ENCODE assay signal across 15 mouse cellular contexts in genomic region chr19:60795244-60795643, GRCm38 (mm10). TPM values are rescaled to one million over a fixed set of nuclear protein-coding genes. Genes with fewer than 3 reads are reported as not detected.
DNase-seq lines count a peak whose midpoint lies in the region; ATAC-seq lines count a peak whose summit lies in the region.
"Had no signal": no experiment of that assay in that cellular context is flagged by ENCODE, and none has a peak within 500 bp of the region (broad histone marks: within the 10 kb centered on the region; RNA-seq: fewer than 3 reads in every experiment).

No protein-coding gene starts in this region.

- H3K4me2 ChIP-seq in liver, embryonic 12.5 days = no peak overlapping the region
- H3K4me2 ChIP-seq in liver, embryonic 13.5 days = no peak overlapping the region
- H3K4me2 ChIP-seq: embryonic facial prominence, embryonic 12.5 days; forebrain, embryonic 15.5 days had no signal

- no peaks in the 10 kb centered on the region for H3K27me3 ChIP-seq in liver, embryonic 12.5 days (replicated peaks)
- no peaks in the 10 kb centered on the region for H3K27me3 ChIP-seq in liver, embryonic 13.5 days
- H3K27me3 ChIP-seq: embryonic facial prominence, embryonic 12.5 days; forebrain, embryonic 15.5 days had no signal

- peak overlapping the region; percentile 51 for H3K27ac ChIP-seq in liver, embryonic 12.5 days
- peak overlapping the region; percentile 45 for H3K27ac ChIP-seq in liver, embryonic 13.5 days
- H3K27ac ChIP-seq: embryonic facial prominence, embryonic 12.5 days; forebrain, embryonic 15.5 days; hindbrain, postnatal 0 days; macrophage had no signal

- 0 out of 2 replicates have a peak, but pooled peaks cover 5% of the 10 kb centered on the region for H3K9me3 ChIP-seq in liver, embryonic 12.5 days (replicated peaks)
- H3K9me3 ChIP-seq in liver, embryonic 13.5 days (replicated peaks) = no peaks in the 10 kb centered on the region
- H3K9me3 ChIP-seq: embryonic facial prominence, embryonic 12.5 days; forebrain, embryonic 15.5 days had no signal

- H3K9ac ChIP-seq in liver, embryonic 12.5 days = no peak overlapping the region
- 0 out of 2 replicates have a peak overlapping the region, but pooled peaks have one; percentile 26 for H3K9ac ChIP-seq in liver, embryonic 13.5 days
- H3K9ac ChIP-seq: embryonic facial prominence, embryonic 12.5 days; forebrain, embryonic 15.5 days had no signal

- DNase-seq in liver = no peak
- peak; percentile 34 for DNase-seq in adrenal gland, postnatal 25 days
- DNase-seq in liver, embryonic 13.5 days = no peak
- no peak for DNase-seq in left cerebral cortex, adult 18-20 months (ENCODE audit: low spot score in 2 of 2)
- DNase-seq in frontal cortex, postnatal 36 days (ENCODE audit: low spot score in 2 of 2) = no peak
- DNase-seq in thymus, adult 18-20 months = no peak
- DNase-seq: cerebellum, adult 8-10 months; gastrocnemius, postnatal 14 days; thymus, adult 2 months had no signal

- ATAC-seq in liver, embryonic 12.5 days = no peak
- ATAC-seq in liver, embryonic 13.5 days (ENCODE audit: low read depth) = no peak
- ATAC-seq in monocyte, adult 5-6 weeks (replicated peaks; ENCODE audit: insufficient number of reproducible peaks, low FRiP score, low TSS enrichment, poor library complexity, severe bottlenecking) = peak; percentile 49; the same call in 1 of the 2 replicates
- ATAC-seq: forebrain, embryonic 15.5 days; hindbrain, postnatal 0 days had no signal

- no peaks in the 10 kb centered on the region for H3K36me3 ChIP-seq in liver, embryonic 12.5 days
- no peaks in the 10 kb centered on the region for H3K36me3 ChIP-seq in liver, embryonic 13.5 days
- H3K36me3 ChIP-seq: embryonic facial prominence, embryonic 12.5 days; forebrain, embryonic 15.5 days had no signal

- H3K4me3 ChIP-seq in liver, embryonic 12.5 days = no peak overlapping the region
- no peak overlapping the region for H3K4me3 ChIP-seq in liver, embryonic 13.5 days (replicated peaks)
- H3K4me3 ChIP-seq: embryonic facial prominence, embryonic 12.5 days; forebrain, embryonic 15.5 days had no signal

- 83% methylated on average over 2 of the region's 2 CpGs for WGBS in liver, embryonic 12.5 days (ENCODE audit: insufficient replicate concordance)
- whole genome bisulfite sequencing in liver, embryonic 13.5 days (ENCODE audit: insufficient replicate concordance) = 93% methylated on average over 2 of the region's 2 CpGs

- H3K4me1 ChIP-seq in liver, embryonic 12.5 days = peaks cover 54% of the 10 kb centered on the region
- peaks cover 47% of the 10 kb centered on the region for H3K4me1 ChIP-seq in liver, embryonic 13.5 days (replicated peaks)
- H3K4me1 ChIP-seq: embryonic facial prominence, embryonic 12.5 days had no signal

RNA-seq across cellular contexts. Expression of gene Eif3a, which starts 4.8 kb away (rescaled TPM):
- polyA plus RNA-seq in liver, embryonic 12.5 days (2016; fragmentation: Nextera tagmentation; extraction: Ambion mirVana) = 131 and 132 TPM in 2 replicates
- total RNA-seq in adrenal gland, postnatal 25 days (2021) = 151 and 219 TPM in 2 replicates
- 109 and 129 TPM in 2 replicates for polyA plus RNA-seq in liver, embryonic 13.5 days (2015; fragmentation: Nextera tagmentation; extraction: Ambion mirVana)
- 331 to 382 TPM (median 343 TPM) in 3 replicates for total RNA-seq in monocyte, adult 5-6 weeks (2017)
- total RNA-seq in left cerebral cortex, adult 18-20 months (2021) = 10 to 100 TPM; 88.5 to 91.0 TPM

RNA-seq across cellular contexts. Expression of gene Fam45a, which starts 16.1 kb away (rescaled TPM):
- polyA plus RNA-seq in liver, embryonic 12.5 days (2016; fragmentation: Nextera tagmentation; extraction: Ambion mirVana) = 25.4 and 25.7 TPM in 2 replicates
- 21.6 and 35.6 TPM in 2 replicates for total RNA-seq in adrenal gland, postnatal 25 days (2021)
- polyA plus RNA-seq in liver, embryonic 13.5 days (2015; fragmentation: Nextera tagmentation; extraction: Ambion mirVana) = 21.9 and 26.8 TPM in 2 replicates
- total RNA-seq in monocyte, adult 5-6 weeks (2017) = 35.4 to 39.8 TPM (median 39.7 TPM) in 3 replicates
- total RNA-seq in left cerebral cortex, adult 18-20 months (2021) = 10 to 100 TPM; 34.4 to 46.9 TPM

RNA-seq across cellular contexts. Expression of gene Nanos1, which starts 39.5 kb away (rescaled TPM):
- polyA plus RNA-seq in liver, embryonic 12.5 days (2016; fragmentation: Nextera tagmentation; extraction: Ambion mirVana) = 1.3 and 1.6 TPM in 2 replicates
- 1.0 and 1.2 TPM in 2 replicates for total RNA-seq in adrenal gland, postnatal 25 days (2021)
- 0.91 and 1.1 TPM in 2 replicates for polyA plus RNA-seq in liver, embryonic 13.5 days (2015; fragmentation: Nextera tagmentation; extraction: Ambion mirVana)
- total RNA-seq in monocyte, adult 5-6 weeks (2017) = 1.1 to 1.9 TPM (median 1.1 TPM) in 3 replicates
- total RNA-seq in left cerebral cortex, adult 18-20 months (2021) = 10 to 100 TPM; 26.5 to 27.0 TPM
